Mouse (Mus musculus): ENCODE results near the gene Asic2.

DNA sequence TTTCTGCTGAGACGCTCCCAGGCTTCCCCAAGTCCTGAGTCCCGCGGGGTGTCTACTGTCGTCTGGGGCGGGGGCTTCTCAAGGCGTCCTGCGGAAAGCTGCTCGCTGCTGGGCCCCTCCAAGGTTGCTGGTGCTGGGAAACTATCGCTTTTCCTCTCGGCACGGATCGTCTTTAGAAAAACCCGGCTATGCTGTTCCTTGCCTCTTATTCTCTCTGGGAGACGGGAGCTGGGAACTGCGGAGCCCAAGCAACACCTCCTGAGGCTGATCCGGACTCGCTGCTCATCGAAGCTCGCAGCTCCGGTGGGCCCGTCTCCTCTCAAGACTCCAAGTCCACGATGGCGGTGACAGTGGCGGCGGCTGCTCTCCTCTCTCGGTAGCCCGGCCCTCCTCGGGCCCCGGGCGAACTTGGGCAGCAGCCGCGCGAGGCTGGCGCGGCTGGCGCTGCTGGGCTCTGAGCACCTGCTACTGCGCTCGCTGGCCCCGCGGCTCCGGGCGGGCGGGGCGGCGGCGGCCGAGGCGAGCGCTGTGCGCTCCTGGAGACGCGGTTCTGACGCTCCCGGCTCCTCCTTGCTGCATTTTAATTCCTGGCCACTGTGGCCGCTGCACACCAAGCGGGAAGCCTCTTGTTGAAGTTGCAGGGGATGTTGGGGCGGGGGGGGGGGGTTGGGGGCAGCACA lies 815.0 kb downstream of the Asic2 start:
- TF ChIP-seq CTCF (conservative IDR thresholded peaks at IDR 0.05; ENCODE audit: insufficient read depth, insufficient read length, low read depth, low read length) = no peak
- no peak for TF ChIP-seq POLR2A (IDR thresholded peaks at IDR 0.05; ENCODE audit: low read depth, low read length)
